15 mouse cellular contexts compared by ENCODE assay signal in the genomic region with DNA sequence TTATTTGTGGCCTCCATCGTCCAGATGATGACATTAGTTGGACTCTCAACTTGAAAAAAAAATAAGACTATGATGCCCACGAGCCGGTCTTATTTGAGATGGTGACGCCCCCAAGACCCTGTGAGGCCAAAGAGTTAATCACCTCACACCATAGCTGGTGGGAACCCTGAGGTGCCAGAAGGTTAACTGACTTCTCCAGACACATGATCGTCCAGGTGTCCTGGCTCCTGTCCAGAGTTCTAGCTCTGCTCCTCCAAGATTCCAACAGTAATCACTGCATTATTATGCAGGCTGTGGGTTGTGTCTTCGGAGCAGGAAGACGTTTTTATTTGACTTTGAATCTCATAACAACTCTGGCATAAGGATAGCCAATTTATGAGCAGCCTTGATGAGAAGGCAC.
"Had no signal": no experiment of that assay in that cellular context is flagged by ENCODE, and none has a peak within 500 bp of the region (broad histone marks: within the 10 kb centered on the region; RNA-seq: fewer than 3 reads in every experiment).

No protein-coding gene starts in this region.

- H3K27me3 ChIP-seq: liver, embryonic 12.5 days; megakaryocyte, embryonic 14.5 days; neural tube, embryonic 13.5 days had no signal

- H3K9me3 ChIP-seq: liver, embryonic 12.5 days; neural tube, embryonic 13.5 days had no signal

- H3K36me3 ChIP-seq: liver, embryonic 12.5 days; neural tube, embryonic 13.5 days had no signal

- H3K9ac ChIP-seq: liver, embryonic 12.5 days; lung, embryonic 14.5 days; neural tube, embryonic 13.5 days had no signal

- H3K4me3 ChIP-seq: layer of hippocampus, adult 2 months; liver, embryonic 12.5 days; megakaryocyte, embryonic 14.5 days; neural tube, embryonic 13.5 days had no signal

- H3K27ac ChIP-seq: layer of hippocampus, adult 2 months; liver, embryonic 12.5 days; macrophage; neural tube, embryonic 13.5 days; stomach, postnatal 0 days had no signal

- H3K4me2 ChIP-seq: liver, embryonic 12.5 days; lung, embryonic 14.5 days; midbrain, embryonic 11.5 days; neural tube, embryonic 13.5 days had no signal

- H3K4me1 ChIP-seq: liver, embryonic 12.5 days; megakaryocyte, embryonic 14.5 days; neural tube, embryonic 13.5 days had no signal

- ATAC-seq: liver, embryonic 12.5 days; midbrain, embryonic 16.5 days had no signal

- DNase-seq: kidney, adult 8-10 months; kidney, postnatal 36 days; lung, embryonic 14.5 days; lung, postnatal 10 days; right cerebral cortex, adult 18-20 months; right cerebral cortex, postnatal 25 days; thymus, postnatal 4 days had no signal
